Mouse (Mus musculus) layer of hippocampus, postnatal 36 days (tissue): ENCODE results near the gene Nop10. TPM values are rescaled to one million over a fixed set of nuclear protein-coding genes. Genes with fewer than 3 reads are reported as not detected.

Source experiments
- total RNA-seq, 2 experiments: library from RNA; stranded (reverse); gene quantifications; 2 replicates each; pipeline ENCODE4 v1.2.3; 2021

The Nop10 gene
- total RNA-seq, 2 experiments from 2014 or later = 52.2 to 54.7 TPM

Other genes with a start within 250 kb of the Nop10 start
- not detected for gene Olfr1310, start 249.2 kb upstream of the Nop10 start, total RNA-seq
- gene Olfr1311, start 237.5 kb upstream of the Nop10 start, total RNA-seq = not detected
- gene Olfr1312, start 211.7 kb upstream of the Nop10 start, total RNA-seq = not detected
- gene Olfr1313, start 184.1 kb upstream of the Nop10 start, total RNA-seq = not detected
- not detected for gene Olfr1314, start 165.1 kb upstream of the Nop10 start, total RNA-seq
- gene Olfr1315-ps1, start 146.5 kb upstream of the Nop10 start, total RNA-seq = not detected
- gene Olfr1316, start 126.9 kb upstream of the Nop10 start, total RNA-seq = not detected
- gene Olfr1317, start 121.6 kb upstream of the Nop10 start, total RNA-seq = not detected
- not detected for gene Olfr1318, start 107.7 kb upstream of the Nop10 start, total RNA-seq
- 10 to 100 TPM; 76.7 to 82.7 TPM for gene Lpcat4, start 22.5 kb upstream of the Nop10 start, total RNA-seq
- not detected for gene Nutm1, start 2.6 kb upstream of the Nop10 start, total RNA-seq
- gene Slc12a6, start 3.9 kb downstream of the Nop10 start, total RNA-seq = 100 to 1,000 TPM; 107 to 114 TPM
- under 1 TPM; 0.73 to 0.80 TPM for gene Gm21985, start 4.4 kb downstream of the Nop10 start, total RNA-seq
- gene Emc4, start 106.1 kb downstream of the Nop10 start, total RNA-seq = 100 to 1,000 TPM; 127 to 143 TPM
- 10 to 100 TPM; 11.4 to 12.9 TPM for gene Katnbl1, start 117.3 kb downstream of the Nop10 start, total RNA-seq
- 10 to 100 TPM; 44.5 to 45.3 TPM for gene Emc7, start 193.1 kb downstream of the Nop10 start, total RNA-seq
- 1 to 10 TPM; 6.6 to 8.8 TPM for gene Chrm5, start 218.8 kb downstream of the Nop10 start, total RNA-seq
- gene Aven, start 231.0 kb downstream of the Nop10 start, total RNA-seq = 10 to 100 TPM in 1 of 2 experiments, 1 to 10 TPM in 1; 9.7 to 10.6 TPM